ENCODE assay signal across 13 mouse cellular contexts in the genomic region with DNA sequence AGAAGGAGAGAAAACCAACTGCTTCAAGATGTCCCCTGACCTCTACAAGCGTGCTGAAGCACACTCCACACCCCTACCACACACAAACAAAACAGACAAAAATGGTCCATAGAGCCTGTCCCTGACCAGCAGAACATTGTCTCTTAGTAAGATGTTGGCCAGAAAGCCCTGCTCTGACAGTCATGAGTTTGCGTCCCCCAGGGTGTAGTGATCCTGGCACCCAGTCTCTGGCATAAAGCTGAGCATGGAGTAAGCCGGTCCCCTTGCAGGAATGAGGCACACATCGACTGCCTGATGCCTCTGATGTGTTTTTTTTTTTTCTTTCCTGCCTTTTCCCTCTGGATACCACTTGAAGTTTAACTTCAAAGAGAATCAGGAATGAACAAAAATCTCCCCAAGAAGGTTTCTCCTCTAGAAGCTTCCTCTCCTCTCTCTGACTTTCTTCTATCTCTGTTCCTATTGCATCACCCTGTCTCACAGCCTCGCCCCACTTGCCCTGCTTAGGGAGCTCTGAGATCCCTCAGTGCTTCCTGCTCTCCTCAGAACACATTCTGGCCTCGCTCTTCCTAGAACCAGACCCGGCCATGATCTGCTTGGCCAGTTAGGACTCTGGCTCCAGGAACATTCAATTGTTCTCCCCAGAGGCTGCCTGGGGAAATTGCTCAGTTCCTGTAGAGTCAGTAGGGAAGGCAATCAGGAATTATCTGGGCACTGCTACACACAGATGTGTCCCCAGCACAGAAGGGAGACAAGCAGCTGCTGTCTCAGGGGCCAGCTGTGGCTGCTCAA. TPM values are rescaled to one million over a fixed set of nuclear protein-coding genes. Genes with fewer than 3 reads are reported as not detected.
DNase-seq lines count a peak whose midpoint lies in the region; ATAC-seq and TF ChIP-seq lines count a peak whose summit lies in the region.
"Had no signal": no experiment of that assay in that cellular context is flagged by ENCODE, and none has a peak within 500 bp of the region (broad histone marks: within the 10 kb centered on the region; RNA-seq: fewer than 3 reads in every experiment).

No protein-coding gene starts in this region.

- TF ChIP-seq POLR2A in heart, adult 2 months (IDR thresholded peaks at IDR 0.05; ENCODE audit: insufficient read depth, low read depth, low read length), result no peak
- TF ChIP-seq POLR2A in MEL (IDR thresholded peaks at IDR 0.05; ENCODE audit: control insufficient read depth in 1 of 2, insufficient read depth in 1 of 2, low read depth in 1 of 2, low read length in 2 of 2, poor library complexity in 1 of 2), result no peak

- intact Hi-C loops in heart, adult 2 months (cut with DNase I), result no loop called here
- intact Hi-C loops in gastrocnemius, postnatal 36 days (cut with DNase I), result no loop called here

- peak; percentile 69 to 83 for DNase-seq in heart, adult 2 months
- peak; percentile 53 for DNase-seq in MEL (ENCODE audit: low read depth, low spot score)
- DNase-seq in gastrocnemius, postnatal 36 days, result peak; percentile 21 to 49
- DNase-seq in kidney, postnatal 36 days, result peak; percentile 8 to 31
- DNase-seq in layer of hippocampus, postnatal 14 days (ENCODE audit: low spot score in 2 of 2), result no peak
- no peak for DNase-seq in right cerebral cortex, postnatal 14 days
- DNase-seq: right cerebral cortex, postnatal 4 days had no signal

- TF ChIP-seq RAD21 in MEL (IDR thresholded peaks at IDR 0.05; ENCODE audit: low read depth, low read length), result no peak

- TF ChIP-seq CTCF in heart, adult 2 months (IDR thresholded peaks at IDR 0.05), result peak; percentile 34
- no peak for TF ChIP-seq CTCF in MEL (IDR thresholded peaks at IDR 0.05 in 2 of 3, conservative IDR thresholded peaks at IDR 0.05 in 1 of 3; ENCODE audit: control insufficient read depth in 1 of 3, insufficient read depth in 1 of 3, low read depth in 2 of 3, low read length in 3 of 3, poor library complexity in 1 of 3, severe bottlenecking in 1 of 3)

- no peak overlapping the region for H3K4me2 ChIP-seq in heart, embryonic 11.5 days

- peak; percentile 92 for TF ChIP-seq EP300 in heart, adult 2 months (IDR thresholded peaks at IDR 0.05; ENCODE audit: insufficient read depth, low read depth, low read length)
- TF ChIP-seq EP300 in MEL (IDR thresholded peaks at IDR 0.05; ENCODE audit: low read depth in 1 of 2, low read length in 2 of 2), result no peak

- peaks cover 5% of the 10 kb centered on the region for H3K4me1 ChIP-seq in heart, adult 2 months (ENCODE audit: control insufficient read depth, insufficient read depth, low read length)
- no peaks in the 10 kb centered on the region for H3K4me1 ChIP-seq in heart, embryonic 11.5 days (ENCODE audit: control insufficient read depth, insufficient read depth, low read length)
- H3K4me1 ChIP-seq in MEL (ENCODE audit: control insufficient read depth in 1 of 2, insufficient read depth in 2 of 2, low read length in 2 of 2), result peaks cover 2 to 12% of the 10 kb centered on the region in 2 experiments; a peak in 3 of 4 replicates

- H3K79me2 ChIP-seq in heart, adult 2 months (replicated peaks; ENCODE audit: control insufficient read depth, insufficient read depth, low read length), result no peaks in the 10 kb centered on the region
- H3K79me2 ChIP-seq in MEL (ENCODE audit: control insufficient read depth, insufficient read depth, low read length, poor library complexity), result no peaks in the 10 kb centered on the region; the same call in 1 of the 2 replicates

- H3K27ac ChIP-seq in heart, adult 2 months, result peak overlapping the region; percentile 64
- no peak overlapping the region for H3K27ac ChIP-seq in heart, embryonic 11.5 days (ENCODE audit: low read depth, low read length)
- H3K27ac ChIP-seq in MEL (ENCODE audit: control insufficient read depth, low read depth, low read length), result peak overlapping the region; percentile 62; the same call in 1 of the 2 replicates

- H3K9me3 ChIP-seq in heart, embryonic 11.5 days (replicated peaks; ENCODE audit: control insufficient read depth, low read length), result no peaks in the 10 kb centered on the region
- no peaks in the 10 kb centered on the region for H3K9me3 ChIP-seq in MEL (replicated peaks; ENCODE audit: insufficient read depth, low read length)

- no peaks in the 10 kb centered on the region for H3K36me3 ChIP-seq in heart, adult 2 months (ENCODE audit: control insufficient read depth, insufficient read depth, low read length)
- no peaks in the 10 kb centered on the region for H3K36me3 ChIP-seq in heart, embryonic 11.5 days (ENCODE audit: control insufficient read depth, insufficient read depth, low read length)
- peaks cover 0 to 9% of the 10 kb centered on the region in 2 experiments; a peak in 1 of 4 replicates for H3K36me3 ChIP-seq in MEL (ENCODE audit: control insufficient read depth in 1 of 2, insufficient read depth in 2 of 2, low read length in 2 of 2)

- no peak overlapping the region for H3K4me3 ChIP-seq in heart, adult 2 months
- H3K4me3 ChIP-seq in heart, embryonic 11.5 days (ENCODE audit: low read depth, low read length), result no peak overlapping the region
- H3K4me3 ChIP-seq in MEL (ENCODE audit: control insufficient read depth in 1 of 2, insufficient read depth in 1 of 2, low read depth in 2 of 2, low read length in 2 of 2), result peak overlapping the region in 1 of 2 experiments; percentile 25; a peak in 1 of 4 replicates

- ATAC-seq in heart, embryonic 11.5 days (replicated peaks; ENCODE audit: insufficient number of reproducible peaks, low FRiP score, low TSS enrichment), result no peak
- ATAC-seq in monocyte, adult 5-6 weeks (replicated peaks; ENCODE audit: insufficient number of reproducible peaks, low FRiP score, low TSS enrichment, poor library complexity, severe bottlenecking), result no peak
- ATAC-seq: forebrain, embryonic 14.5 days had no signal

- no peaks in the 10 kb centered on the region for H3K27me3 ChIP-seq in heart, adult 2 months (ENCODE audit: control insufficient read depth, insufficient read depth, low read length)
- H3K27me3 ChIP-seq in heart, embryonic 11.5 days (ENCODE audit: control insufficient read depth, insufficient read depth, low read length), result no peaks in the 10 kb centered on the region
- H3K27me3 ChIP-seq in MEL (ENCODE audit: control insufficient read depth in 1 of 2, insufficient read depth in 2 of 2, low read length in 2 of 2), result peaks cover 3 to 10% of the 10 kb centered on the region in 2 experiments; a peak in 2 of 4 replicates

- H3K9ac ChIP-seq in heart, adult 2 months (ENCODE audit: low read depth, low read length), result no peak overlapping the region
- no peak overlapping the region for H3K9ac ChIP-seq in heart, embryonic 11.5 days (ENCODE audit: low read depth, low read length)
- H3K9ac ChIP-seq in MEL (ENCODE audit: control insufficient read depth, low read depth, low read length, poor library complexity, severe bottlenecking), result peak overlapping the region; percentile 74

- 39% methylated on average over 7 of the region's 7 CpGs for WGBS in heart, adult 2 months
- 66% methylated on average over 7 of the region's 7 CpGs for WGBS in heart, embryonic 11.5 days (ENCODE audit: insufficient replicate concordance)

TF ChIP-seq in MEL, 35 proteins besides CTCF, POLR2A, EP300 and RAD21:
- TF ChIP-seq TAL1 (IDR thresholded peaks at IDR 0.05; ENCODE audit: low read length), result no peak
- TF ChIP-seq MYC (IDR thresholded peaks at IDR 0.05; ENCODE audit: low read depth, low read length), result no peak
- no peak for TF ChIP-seq CHD1 (IDR thresholded peaks at IDR 0.05; ENCODE audit: low read depth, low read length)
- no peak for TF ChIP-seq RCOR1 (IDR thresholded peaks at IDR 0.05; ENCODE audit: low read depth, low read length)
- no peak for TF ChIP-seq USF1 (IDR thresholded peaks at IDR 0.05; ENCODE audit: low read depth, low read length)
- no peak for TF ChIP-seq TCF12 (IDR thresholded peaks at IDR 0.05; ENCODE audit: low read depth, low read length)
- TF ChIP-seq MXI1 (IDR thresholded peaks at IDR 0.05; ENCODE audit: low read depth, low read length), result no peak
- no peak for TF ChIP-seq MYB (IDR thresholded peaks at IDR 0.05; ENCODE audit: low read depth, low read length)
- no peak for TF ChIP-seq ZC3H11A (IDR thresholded peaks at IDR 0.05; ENCODE audit: low read depth, low read length)
- TF ChIP-seq UBTF (IDR thresholded peaks at IDR 0.05; ENCODE audit: borderline replicate concordance, insufficient read depth, low read depth, low read length), result no peak

RNA-seq across cellular contexts. Expression of a gene that starts 28.1 kb away (rescaled TPM):
- total RNA-seq in heart, adult 2 months (2021), result under 1 TPM; 0.08 to 0.30 TPM
- 1.7 and 1.9 TPM in 2 replicates for polyA plus RNA-seq in heart, adult 2 months (2012; rRNA removed)
- polyA plus RNA-seq in heart, embryonic 11.5 days (2014; fragmentation: Nextera tagmentation; extraction: Ambion mirVana), result not detected in 2 replicates
- not detected in 2 replicates for total RNA-seq in MEL (2012; rRNA removed)
- not detected for polyA plus RNA-seq in MEL (2012; ENCODE audit: insufficient read depth in 1 of 2, insufficient read length in 2 of 2, low read depth in 1 of 2, low replicate concordance in 2 of 2, missing spikeins in 1 of 2)
- total RNA-seq in gastrocnemius, postnatal 36 days (2021), result under 1 TPM; 0.39 to 0.66 TPM
- total RNA-seq in layer of hippocampus, postnatal 14 days (2021), result not detected
- not detected in 3 replicates for total RNA-seq in monocyte, adult 5-6 weeks (2017)
- total RNA-seq: left cerebral cortex, postnatal 10 days had no signal
- polyA plus RNA-seq: cortical plate, adult 2 months; forebrain, embryonic 14.5 days; liver, embryonic 16.5 days had no signal

Comparison
In these comparisons a context has a peak if more than half of its experiments do, and no peak if none do; other contexts are left out.
1. DNase-seq: peak in heart, adult 2 months (2 of 2), MEL (single experiment), gastrocnemius, postnatal 36 days (2 of 2) and kidney, postnatal 36 days (2 of 2); none in layer of hippocampus, postnatal 14 days (0 of 2) and right cerebral cortex, postnatal 14 days (single experiment).